Mouse (Mus musculus) c-Kit-positive CD71-positive TER-119-negative erythroid progenitor cells, embryonic 14.5 days (primary cell): ENCODE measurements at regions not wholly inside any gene's neighbourhood (a gene's known extent, or its start where the extent isn't known, plus 50 kb on each side); places are given as distances from the start of the nearest gene placed in this dataset.
"Not testable (repeated sequence)": the region's sequence is repeated elsewhere in the genome, so short reads cannot be mapped to it uniquely, and the experiment has no call there.

Experiments used
- DNase-seq: peaks from one replicate; pipeline ENCODE4 v3.0.0-alpha.2; 2013; ENCODE audit warnings: low read depth

DNA sequence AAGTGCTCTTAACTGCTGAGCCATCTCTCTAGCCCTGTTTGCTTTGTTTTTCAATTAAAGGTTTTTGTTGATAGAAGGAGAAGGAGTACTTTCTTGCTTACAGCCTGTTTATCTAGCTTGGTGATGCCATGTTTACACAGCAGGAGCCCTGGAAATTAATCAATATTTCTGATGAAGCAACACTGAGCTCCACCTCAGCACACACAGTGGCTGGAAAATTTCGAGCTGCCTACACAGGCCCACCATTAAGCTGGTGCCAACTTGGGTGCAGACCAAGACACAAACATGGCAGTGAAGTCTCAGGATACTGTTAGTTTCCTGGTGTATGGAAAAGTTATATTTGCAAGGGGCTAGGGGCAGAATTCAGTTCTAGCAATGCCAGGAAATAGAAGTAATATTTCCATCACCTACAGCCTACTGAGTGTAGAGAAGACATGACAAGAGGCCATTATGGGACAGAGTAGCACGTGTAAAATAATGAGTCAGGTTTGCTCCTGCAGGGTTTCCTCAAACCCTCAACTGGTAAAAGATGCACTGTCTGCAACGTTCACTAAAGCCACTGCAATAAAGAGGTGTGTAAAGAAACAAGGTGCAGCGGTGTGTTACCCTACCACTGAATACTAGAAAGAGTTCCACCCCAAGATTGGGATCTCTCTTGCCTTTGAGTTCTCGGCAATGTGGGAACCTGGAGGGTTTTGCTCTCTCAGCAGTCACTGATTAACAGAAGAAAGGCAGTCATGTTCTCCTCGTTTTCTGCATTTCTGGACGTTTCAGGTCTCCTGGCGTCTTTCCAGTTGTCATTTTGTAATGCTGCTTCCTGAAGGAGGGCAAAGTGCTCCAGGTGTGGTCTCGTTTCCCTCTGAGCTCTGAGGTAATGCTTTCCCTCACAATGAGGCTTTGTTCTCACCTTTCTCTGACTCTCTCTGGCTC lies 108.8 kb upstream of the Fhl2 start:
- no peak for DNase-seq

DNA sequence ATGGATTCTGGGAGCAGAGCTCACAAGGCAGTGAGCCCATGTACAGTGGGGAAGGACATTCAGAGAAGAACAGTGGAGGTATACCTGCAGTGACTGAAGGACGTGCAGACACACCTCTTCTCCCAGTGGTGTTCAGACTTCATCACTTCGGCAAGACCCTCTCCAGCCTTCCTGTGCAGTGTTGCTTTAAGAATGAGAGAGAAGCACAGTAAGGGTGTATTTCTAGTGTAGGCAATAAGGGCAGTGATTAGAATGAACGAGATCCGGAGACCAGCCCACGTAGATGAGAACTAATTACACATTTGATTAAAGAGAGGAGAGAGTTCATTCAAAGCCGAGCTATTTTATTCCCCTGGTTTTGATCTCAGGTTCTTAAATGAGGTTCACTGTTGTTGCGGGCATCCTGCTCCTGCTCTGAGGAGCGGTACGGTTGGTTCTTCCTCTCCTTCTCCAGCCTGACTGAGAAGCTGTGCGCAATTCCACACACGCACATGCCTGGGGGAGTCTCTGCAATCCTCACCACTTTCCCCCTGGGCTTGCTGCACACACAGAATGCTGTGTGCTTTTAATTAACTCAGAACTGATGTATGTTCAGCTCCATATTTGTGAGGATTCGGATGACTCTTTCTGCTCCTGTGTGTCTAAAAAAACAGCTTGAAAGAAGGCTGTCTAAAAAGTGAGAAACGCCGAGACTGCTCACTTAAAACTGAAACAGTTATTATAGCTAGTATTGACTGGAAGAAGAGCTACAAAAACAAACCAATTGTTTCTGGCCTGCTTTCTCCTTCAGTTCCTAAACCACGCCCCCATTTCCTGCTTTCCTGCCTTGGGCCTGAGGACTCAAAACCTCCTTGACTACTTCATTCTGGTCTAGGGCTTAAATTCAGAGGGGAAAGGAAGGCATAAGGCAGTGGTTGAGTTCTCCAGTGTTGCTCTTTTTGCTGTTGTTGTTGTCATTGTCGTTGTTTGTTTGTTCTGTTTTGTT lies 114.2 kb upstream of the Fhl2 start:
- no peak for DNase-seq

DNA sequence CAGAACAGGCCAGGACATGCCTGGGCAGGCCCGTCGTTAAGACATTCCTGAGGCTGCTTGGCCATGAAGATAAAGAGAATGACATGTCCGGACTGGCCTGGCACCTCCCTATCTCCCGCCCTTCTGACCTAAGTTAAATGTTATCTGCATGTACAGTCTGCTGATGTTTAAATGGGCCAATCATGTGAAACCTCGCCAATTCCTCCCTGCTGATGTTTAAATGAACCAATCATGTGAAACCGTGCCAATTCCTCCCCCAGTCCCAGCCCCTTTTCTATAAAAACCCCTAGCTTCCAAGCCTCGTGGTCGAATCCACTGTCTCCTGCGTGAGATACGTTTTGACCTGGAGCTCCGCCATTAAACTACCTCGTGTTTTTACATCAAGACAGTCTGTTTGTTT lies 119.5 kb upstream of the Fhl2 start:
- not testable (repeated sequence) for DNase-seq

DNA sequence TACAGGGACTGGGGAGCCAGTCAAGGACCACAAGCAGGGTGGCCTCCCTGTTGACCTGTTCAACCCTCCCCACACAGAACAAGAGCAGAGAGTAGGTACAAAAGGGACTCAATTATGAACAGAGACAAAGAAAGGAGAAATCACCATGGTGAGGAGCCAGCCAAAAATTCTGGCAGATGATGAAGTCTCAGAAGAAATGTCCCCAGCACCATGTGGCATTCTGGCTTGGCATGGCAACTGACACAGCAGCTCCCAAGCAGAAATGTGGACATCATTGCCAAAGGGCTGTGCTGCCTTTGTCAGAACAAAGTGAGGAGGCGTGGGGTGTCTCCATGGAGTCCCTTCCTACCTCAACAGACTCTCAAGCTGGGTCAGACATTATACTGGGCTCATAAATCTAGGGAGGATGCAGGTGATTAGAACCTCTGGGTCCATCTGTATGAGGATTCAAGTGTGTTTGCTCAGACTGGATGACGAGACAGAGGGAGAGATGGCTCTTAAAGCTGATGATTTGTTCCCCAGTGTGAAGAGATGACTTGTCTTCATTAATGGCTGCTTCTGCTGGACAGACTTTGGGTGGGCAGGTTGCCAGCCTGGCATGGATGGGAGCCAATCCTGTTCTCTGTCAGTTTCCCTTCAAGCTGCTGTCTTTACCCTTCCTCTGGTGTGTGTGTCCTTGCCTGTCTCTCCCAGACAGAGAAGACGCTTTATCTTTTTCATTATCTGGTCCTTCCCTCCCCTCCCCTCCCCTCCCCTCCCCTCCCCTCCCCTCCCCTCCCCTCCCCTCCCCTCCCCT lies 120.5 kb upstream of the Fhl2 start:
- DNase-seq, result no peak

DNA sequence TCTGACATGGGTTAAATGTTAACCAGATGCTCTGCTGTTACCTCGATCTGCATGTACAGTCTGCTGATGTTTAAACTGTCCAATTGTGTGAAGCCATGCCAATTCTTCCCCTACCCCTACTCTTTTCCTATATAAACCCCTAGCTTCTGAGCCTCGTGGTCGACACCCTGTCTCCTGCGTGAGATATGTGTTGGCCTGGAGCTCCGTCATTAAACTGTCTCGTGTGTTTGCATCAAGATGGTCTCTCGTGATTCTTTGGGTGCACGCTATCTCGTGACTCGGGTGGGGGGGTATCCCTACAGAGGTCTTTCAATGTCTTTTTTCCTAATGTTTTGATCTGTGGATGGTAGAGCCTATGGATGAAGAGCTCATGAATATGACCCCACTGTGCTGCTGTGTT lies 110.9 kb upstream of the Nck2 start:
- DNase-seq, result not testable (repeated sequence)

DNA sequence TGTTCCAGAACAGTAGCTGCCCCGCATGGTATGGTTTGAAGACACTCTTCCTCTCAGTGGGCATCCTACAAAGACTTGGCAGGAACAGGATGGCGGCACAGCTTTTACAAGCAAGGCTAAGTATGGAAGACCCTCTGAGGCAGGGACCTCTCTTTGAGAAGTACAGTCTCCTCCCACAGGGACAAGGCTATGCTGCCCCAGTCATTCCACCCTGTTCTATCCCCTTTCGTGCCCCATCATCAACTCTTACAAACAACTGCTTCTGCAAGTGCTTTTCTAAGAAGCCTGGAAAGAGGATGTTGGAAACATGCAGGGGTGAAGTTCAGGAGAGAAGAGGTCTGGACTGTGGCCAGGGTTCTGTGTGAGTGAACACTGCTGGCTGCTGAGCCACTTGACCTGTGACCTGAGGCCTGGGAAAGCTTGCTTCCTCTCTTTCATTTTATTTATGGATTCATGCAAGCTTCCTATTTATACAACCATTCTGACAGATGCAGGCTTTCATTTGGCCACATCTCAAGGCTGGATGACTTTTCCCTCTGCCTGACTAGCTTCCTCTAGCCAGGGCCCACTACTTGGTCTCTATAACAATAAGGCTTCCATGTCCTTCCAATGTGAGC lies 107.1 kb upstream of the Nck2 start:
- DNase-seq, result no peak

DNA sequence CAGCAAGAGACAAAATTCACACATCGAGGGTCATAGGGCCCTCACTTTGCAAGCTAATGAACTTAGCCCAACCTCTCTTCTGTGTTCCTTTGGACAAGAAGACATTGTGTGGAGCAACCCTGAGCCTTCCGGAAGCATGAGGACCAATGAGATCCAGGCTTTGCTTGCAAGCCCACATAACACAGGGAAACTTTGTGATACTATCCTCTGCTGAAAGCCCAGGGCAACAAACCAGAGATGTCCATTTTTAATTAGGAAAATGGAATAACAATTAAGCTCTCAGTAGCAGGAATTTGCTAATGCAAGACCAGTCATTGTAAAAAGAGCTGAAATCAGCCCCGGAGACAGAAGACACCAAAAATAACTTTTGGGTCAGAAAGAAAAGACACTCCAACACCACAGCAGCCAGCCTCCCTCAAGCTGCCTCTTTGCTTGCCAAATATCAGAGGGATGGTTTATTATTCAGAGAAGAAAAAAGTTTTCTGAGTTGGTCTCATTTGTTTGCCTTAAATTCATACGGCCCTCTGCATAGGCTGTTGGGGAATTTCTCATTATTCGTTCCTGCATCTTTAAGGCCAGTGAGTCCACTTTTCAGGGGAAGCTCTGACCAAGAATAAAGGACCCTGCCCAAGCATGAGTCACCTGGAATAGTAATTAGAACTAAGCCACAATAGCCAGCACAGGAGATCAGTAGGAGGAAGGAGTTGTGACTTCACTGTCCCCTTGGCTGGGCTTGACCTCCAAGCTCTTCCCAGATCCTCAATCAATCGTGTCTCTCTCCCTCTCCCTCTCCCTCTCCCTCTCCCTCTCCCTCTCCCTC lies 106.1 kb upstream of the Nck2 start:
- DNase-seq, result no peak

DNA sequence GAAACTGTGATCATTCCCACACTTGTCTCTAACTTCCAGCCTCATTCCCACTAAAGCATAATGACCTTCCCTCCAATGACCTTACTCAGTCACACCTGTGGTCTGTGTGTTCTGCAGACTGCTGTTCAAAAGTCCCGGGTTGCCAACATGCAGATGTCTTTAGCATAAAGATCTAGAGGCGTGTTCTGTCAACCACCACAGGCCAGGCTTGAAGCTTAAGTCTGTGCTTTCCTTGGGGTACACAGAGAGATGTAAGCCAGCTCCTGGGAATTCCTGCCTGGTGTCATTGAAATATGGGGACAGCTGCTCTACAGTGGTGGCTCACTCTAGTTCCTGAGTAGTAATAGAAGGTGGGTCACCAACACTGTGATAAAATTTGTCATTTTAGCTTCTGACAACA lies 101.5 kb upstream of the Nck2 start:
- no peak for DNase-seq

DNA sequence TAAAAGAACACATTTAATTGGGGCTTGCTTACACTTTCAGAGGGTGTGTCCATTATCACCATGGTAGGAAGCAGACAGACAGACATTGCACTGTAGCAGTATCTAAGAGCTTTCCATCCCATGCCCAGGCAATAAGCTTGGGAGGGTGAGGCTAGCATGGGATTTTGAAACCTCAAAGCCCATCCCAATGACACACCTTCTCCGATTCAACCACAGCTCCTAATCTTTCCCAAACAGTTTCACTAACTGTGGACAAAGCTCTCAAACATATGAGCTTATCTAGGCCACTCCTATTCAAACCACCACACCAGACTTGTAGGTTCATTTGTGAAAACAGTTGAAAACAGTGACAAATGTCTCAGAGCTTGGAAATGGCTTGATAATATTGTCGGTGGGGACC lies 101.0 kb upstream of the Nck2 start:
- no peak for DNase-seq

DNA sequence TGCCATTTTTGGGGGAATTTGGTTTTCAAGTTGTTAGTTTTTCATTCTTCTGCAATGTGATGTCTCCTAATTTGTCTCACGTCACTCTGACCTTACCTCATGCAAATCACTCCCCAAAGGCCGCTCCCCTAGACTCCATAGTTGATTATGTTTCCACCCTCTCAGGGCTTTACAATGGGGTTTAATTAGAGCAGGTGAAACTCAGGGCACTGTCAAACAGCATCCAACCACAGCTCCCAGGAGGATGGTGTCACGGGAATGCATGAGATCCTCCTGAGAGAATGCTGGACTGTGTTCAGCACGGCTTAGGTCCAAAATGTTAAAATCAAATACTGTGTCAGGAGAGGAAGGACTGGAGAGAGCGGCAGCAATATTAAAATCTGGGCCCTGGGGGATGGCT lies 100.4 kb upstream of the Nck2 start:
- no peak for DNase-seq

DNA sequence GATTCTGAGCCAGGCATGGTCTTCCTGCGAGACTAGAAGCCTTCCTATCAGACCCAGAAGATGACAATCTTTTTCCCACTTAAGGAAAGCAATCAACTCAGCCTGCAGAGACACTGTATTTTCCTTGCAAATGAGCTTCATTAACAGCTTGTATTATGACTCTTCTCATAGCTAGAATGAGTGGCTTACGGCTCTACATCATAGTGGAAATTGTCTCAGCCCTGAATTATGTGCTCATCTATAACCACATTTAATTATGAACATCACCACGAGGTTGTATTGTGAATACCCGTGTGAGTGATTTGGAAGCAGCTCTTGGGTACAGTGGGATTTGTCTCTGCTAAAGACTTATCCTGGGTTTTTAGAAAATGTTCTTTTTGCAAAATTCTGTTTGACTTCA lies 97.2 kb upstream of the Nck2 start:
- DNase-seq, result no peak

DNA sequence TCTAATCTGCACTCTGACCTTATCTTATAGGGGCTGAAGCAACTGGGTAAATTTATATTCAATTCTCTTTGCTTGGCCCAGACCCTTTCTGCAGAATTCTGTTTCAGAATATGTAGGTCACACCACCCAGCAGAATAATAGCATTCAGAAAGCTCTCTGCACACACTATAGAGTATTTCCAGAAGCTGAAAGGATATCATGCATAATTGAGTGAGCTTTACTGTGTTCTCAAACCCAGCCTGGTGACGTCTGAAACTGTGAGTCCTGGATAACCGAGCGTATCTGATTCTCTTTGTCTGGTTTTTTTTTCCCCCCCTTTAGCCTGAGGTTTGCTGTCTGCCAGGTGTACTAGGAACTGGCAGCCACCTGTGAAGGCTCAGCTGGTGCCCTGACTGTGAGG lies 94.4 kb upstream of the Nck2 start:
- DNase-seq, result no peak

DNA sequence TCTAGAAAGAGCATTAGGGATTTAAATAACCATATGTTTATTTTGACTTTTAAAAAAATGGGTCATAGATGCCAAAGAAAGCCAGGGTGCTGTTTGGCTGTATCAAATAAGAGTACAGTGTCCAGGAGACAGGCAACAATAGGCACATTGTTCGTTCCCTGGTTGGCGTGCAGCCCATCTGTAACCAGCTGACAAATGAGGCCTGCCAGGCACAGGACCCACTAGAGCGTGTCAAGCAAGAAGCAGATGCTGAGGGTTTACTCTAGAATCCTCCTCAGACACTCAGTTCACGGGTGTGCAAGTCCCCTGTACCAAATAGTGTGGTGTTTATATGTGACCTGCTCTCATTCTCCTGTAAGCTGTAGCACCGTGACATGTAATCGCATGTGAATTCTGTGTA lies 86.2 kb upstream of the Nck2 start:
- DNase-seq, result no peak

DNA sequence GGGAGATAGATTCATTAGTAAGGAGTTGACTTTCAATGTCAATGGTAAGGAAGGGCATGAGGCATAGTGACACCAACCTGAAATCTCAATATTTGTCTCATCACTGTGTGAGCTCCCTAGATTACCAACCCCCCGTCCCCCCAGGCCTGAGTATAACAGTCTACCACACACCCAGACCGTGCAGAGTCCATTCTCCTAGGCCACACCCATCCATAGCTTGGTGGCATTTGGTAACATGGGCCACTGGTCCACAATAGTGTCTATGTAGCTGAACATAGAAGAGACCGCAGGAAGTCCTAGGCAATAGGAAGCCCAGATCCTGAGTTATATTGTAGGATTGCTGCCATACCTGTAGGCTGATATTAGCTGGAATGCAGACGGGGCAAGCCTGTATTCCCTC lies 84.7 kb upstream of the Nck2 start:
- DNase-seq, result no peak

DNA sequence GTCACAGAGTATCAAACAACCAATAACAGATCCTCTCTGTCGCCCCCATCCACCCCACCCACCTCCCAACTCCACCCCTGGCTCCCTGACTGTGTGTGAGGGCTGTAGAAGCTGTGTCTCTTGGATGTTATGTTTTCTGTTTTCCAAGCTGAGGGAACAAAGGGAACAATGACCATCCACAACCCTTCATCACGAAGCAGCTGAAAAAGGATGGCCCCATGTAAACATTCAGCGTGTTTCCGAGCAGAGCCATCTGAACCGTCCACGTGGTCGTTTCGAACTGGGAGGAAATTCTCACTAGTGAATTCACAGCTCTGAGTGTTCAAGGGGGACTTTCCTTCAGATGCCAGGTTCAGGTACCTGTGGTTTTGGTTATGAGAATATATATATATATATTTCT lies 84.1 kb upstream of the Nck2 start:
- DNase-seq, result no peak

DNA sequence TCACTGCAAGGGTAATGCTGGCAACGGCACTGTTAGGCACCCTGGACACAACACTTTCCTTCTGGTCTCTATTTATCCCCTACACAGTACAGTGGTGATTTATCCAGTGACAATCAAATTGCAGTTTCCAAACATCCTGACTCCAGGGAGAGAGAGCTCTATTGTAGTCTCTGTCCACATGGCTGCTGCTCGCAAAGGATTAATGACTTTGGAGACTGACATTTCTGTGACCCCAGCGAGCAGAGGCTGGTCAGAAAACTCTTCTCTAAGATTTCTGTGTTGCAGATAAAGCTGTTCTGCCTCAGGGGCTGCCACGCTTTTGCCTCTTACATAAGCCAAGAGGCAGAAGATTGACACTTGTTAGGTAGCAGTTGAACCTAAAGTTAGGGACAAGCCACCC lies 83.6 kb upstream of the Nck2 start:
- DNase-seq, result no peak

DNA sequence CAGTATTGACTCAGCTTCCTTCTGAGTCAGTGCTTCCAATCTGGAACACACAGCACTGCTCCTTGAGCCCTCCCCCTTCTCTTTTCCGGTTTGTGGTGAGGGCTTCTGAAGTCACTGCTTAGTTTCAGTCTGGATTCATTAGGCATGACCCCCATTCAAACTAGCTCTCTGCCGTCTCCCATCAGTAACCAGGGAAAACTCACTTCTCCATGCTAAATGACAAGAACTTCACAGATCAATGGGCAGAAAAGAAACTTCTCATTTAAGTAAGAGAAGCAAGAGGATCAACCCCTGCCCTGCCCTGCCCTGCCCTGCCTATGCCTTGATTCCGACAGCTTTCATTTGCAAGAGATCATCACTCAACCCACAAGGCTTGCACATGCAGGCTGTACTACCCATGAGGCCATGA lies 82.9 kb upstream of the Nck2 start:
- DNase-seq, result no peak

DNA sequence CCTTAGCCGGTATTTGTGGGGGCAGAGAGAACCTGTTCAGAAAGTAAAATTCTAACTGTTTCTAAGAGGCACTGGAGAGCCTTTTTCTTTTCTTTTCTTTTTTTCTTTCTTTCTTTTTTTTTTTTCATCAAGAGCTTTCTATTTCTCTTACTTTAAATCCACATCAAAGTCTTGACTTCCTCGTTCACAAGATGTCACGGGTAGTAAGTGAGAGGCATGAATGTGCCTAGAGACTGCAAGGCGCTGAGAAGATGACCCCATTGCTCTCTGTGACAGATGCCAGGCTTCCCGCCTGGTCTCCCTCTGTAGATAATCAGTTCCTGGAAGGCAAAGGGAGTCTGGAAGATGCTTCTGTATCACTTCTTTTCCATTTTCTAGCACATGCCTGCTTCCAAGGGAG lies 82.2 kb upstream of the Nck2 start:
- DNase-seq, result no peak

DNA sequence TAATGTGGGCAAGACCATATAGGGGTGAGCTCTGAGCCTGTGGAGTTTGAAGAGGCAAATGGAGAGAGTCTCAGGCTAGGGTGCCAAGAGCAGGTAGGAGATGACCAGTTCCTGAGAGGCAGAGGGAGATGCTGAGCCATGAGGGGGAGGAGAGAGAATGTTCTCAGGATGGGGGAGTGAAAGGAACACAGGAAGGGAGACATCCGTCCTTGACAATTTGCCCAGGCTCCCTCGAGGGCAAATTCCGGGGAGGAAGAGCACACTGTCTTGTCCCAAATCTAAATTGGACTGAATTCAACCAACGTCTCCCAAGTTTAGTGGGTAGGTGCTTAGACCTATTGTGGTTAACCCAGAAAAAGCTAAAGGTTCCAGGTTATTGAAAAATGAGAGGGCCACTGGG lies 81.2 kb upstream of the Nck2 start:
- DNase-seq, result no peak

DNA sequence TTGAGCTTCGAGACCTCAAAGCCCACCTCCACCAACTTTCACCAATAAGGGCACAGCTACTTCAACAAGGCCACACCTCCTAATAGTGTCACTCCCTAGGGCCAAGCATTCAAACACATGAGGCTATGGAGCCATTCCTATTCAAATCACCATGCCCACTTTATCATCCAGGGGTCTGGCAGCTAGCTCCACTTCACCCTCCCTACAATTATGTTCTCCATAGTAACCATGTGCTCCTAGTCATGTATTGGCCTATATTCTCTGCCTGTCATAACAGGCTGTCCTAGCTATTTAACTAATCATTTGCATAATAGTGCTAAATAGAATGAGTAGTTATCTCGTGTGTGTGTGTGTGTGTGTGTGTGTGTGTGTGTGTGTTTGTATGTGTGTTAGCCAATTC lies 77.9 kb upstream of the Nck2 start:
- DNase-seq, result no peak
